Mouse (Mus musculus): ENCODE results near the gene H2-Aa. TPM values are rescaled to one million over a fixed set of nuclear protein-coding genes. Genes with fewer than 3 reads are reported as not detected.
A peak's percentile ranks its signal among the peaks of the same experiment; 100 is the strongest.

H2-Aa gene
- total RNA-seq, 2 experiments from 2014 or later = 2.1 to 3.1 TPM

DNA sequence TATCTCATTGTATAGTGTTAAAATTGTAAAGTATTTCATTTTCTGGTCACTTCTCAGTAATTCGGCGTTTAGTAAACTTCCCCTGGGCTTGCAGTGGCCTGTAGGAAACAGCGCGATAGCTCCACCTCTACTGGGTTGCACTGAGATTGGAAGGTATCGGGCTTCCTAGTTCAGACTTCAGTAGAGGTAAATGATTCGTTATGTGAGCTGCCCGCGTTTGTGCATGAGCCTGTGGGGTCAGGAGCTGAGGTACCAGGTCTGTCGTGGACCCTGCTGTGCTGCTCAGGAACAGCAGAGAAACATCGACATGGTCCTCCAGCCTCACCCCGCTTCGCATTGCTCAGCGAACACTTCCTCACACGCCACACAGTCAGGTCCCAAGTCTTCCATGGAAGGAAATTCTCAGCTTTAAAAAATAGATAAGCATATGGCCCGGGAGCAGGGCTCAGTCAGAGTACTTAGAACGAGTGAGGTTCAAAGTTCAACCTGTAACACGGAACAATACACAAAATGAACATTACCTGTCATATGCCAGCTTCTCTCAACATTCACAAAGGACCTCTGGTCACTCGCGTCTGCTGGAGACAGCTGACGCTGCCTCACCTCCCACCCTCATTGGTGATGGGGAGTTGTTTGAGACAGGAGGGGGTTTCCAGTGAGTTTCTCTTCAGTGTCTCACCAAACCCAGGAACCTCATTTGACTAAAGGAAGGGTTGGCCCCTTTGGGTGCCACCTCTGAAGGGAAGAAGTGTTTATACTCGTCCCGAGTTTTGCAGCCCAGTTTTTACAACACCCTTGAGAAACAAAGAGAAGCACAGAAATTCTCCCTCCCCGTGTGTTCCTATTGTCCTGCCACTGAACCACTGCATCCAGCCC lies 13.3 kb upstream of the H2-Aa start:
- no peak for DNase-seq (ENCODE audit: low spot score in 2 of 2)

DNA sequence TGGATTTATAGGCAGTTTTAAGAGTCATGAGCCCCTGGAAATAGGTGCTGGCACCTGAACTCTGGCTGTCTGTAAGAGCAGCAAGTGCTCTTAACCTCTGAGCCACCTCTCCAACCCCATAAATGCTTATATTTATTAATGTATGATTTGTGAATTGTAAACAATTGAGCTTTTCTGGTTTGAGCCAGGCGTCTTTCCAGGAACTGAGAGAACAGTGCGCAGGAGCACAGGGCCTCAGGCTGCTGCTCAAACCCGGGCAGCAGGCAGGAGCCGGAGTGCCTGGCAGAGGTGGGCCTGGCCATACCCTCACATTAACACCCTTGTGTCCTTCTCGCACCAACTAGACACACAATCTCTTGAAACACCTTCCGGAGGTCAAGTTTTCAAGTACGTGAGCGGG lies 12.4 kb upstream of the H2-Aa start:
- DNase-seq (ENCODE audit: low spot score in 2 of 2) = no peak

DNA sequence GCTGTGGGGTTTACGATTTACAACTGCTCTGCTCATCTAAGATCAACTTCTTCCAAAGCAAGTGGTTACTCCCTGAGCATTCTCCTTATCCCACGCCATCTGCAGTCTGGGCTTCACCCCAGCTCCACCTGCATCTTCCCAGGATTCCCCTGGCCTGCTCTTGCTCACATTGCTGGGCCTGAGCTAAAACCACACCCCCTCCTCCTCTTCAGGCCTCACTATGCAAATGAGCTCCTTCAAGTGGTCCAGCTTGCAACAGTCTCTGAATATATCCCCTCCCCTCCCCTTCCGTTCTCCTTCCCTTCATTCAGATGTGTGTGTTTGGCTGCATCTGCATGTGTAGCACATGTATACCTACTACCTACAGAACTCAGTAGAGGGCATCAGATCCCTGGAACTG lies 11.7 kb upstream of the H2-Aa start:
- no peak for DNase-seq (ENCODE audit: low spot score in 2 of 2)

DNA sequence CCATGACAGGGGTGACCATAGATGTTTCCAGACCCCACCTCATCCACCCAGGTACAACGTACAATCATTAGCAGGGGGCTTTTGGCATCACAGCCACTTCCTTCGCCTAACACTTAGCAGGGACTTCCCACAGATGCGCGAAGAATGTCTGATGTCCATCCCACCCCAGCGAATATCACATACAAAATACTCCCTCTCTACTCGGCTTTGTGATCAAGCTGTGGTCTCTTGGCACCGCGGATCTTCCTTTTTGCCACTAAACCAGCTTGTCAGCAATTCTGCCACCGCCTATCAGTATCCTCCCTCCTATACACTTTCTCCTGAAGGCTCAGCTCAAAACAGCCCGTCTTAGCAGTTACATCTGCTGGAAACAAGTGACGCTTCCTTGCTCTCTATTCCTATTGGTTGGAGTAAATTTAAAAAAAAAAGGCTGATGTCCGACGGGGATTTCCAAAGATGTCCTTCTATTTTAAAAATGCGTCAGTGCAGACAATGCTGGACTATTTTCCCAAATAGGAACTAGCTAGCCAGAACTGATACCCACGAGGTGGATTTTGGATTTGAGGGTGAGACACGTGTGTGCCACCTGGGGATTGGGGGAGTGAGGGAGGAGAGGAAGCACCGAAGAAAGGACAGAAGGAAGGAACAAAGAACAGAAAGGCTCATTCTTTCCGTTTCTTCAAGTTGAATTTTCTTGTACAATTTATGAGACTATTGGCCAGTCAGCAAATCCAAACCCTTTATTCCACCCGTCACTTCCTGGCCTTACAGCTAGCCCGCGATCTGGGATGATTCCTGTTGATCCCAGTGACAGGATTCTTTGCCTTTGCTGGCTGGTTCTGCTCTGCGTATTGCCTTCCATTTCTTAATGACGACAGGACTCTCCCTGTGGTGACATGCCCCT lies 8.5 kb upstream of the H2-Aa start:
- no peak for DNase-seq (ENCODE audit: low spot score in 2 of 2)

DNA sequence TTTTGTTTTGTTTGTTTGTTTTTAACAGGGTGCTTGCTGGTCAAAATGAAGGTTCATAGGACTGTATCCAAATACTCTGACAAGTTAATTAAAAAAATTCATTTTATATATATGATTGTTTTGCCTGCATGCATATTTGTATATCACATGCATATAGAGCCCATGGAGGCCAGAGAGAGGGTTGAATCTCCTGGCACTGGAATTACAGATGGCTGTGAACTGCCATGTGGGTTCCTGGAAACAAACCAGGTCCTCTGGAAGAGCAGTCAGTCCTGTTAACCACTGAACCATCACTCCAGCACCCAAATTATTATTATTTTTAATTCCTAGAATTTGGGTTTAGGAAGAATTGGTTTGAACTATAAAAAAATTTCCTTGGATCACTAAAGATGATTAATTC lies 7.7 kb upstream of the H2-Aa start:
- DNase-seq (ENCODE audit: low spot score in 2 of 2) = no peak

DNA sequence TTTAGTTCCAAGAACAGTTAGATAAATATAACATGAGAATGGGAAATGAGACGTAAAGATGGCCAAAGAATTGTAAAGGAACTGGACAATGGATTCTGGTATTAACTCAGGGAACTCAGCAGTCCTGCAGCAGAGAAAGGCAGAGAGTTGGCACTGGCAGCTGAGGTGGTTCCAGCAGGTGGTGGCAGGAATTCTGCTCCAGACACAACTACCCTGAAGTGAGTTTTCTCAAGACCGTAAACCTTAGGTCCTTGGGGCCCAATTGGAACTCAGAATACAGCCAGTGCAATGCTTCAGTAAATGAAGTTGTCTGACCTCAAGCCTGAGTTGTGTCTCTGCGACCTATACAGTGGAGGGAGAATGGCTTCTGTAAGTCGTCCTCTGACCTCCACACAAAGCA lies 6.6 kb upstream of the H2-Aa start:
- DNase-seq (ENCODE audit: low spot score in 2 of 2) = no peak

DNA sequence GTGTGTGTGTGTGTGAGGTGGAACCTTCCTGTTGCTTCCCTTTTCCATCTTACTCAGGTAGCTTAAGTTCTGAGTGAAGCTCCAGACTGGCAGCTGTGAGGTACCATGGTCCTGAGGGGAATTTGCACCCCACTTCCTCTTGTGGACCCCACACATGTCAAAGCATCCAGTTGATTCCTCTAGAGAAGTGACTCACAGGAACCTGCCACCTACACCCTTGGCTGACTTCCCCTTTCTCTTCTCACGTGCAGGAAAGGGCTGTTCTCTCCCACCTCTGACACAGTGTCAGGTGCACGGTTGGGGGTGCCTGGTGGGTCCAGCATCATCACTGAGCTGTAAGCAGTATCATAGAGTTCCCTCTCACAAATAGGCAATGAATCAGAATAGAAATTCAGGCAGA lies 5.9 kb upstream of the H2-Aa start:
- DNase-seq (ENCODE audit: low spot score in 2 of 2) = no peak

DNA sequence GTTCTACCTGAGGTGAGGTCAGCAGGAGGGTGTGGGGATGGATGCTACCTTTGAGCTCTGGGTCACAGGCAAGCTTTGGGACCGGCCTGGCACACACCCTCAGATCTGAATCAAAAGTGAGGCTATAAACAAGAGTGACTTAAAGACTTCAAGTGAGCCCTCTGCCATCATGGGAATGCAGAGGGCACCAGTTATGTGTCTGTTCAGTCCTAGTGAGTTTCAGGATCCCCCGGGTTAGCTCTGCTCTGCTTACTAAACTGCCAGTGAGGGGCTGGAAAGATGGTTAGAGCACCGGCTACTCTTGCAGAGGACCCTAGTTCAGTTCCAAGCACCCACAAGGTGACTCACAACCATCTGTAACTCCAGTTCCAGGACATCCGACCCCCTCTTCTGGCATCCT lies 4.9 kb upstream of the H2-Aa start:
- DNase-seq (ENCODE audit: low spot score in 2 of 2) = no peak

DNA sequence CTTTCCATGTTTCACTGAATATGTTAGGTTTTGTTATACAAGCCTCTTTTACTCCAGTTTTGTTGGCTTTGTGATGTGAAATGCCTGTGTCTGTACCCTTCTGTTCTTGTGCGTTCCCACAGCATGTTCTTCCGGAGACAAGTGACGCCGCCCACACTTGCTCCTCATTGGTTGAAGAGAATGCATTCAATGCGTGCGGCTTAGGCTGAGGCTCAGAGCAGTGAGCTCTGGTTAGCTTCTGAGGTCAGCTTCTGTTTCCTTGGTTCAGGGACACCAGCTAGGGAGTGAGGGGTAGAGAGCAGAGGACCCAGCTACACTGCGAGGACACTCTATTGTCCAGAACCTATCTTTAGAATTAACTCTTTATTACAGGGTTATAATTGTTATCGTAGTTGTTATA lies 4.0 kb upstream of the H2-Aa start:
- DNase-seq (ENCODE audit: low spot score in 2 of 2) = peak in 1 of 2 experiments; percentile 64

DNA sequence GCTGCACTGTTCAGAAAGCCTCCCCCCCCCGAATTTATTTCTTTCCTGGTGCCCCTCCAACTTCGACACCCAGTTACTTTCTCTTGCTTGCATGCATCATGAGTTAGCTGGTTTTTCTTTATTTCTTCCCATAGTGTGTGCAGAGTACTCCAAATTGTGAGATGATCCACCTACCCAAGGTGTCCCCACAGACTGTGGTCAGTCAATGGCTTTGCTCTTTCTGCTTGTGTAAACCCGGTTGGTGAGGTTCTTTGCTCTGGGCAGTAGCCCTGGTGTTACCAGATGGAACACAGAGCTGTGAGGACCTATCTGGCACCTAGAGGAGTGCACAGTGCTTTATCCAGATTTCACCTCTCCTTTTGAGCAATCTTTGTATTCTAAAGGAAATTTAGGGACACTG lies 508 bp upstream of the H2-Aa start:
- DNase-seq (ENCODE audit: low spot score in 2 of 2) = no peak

DNA sequence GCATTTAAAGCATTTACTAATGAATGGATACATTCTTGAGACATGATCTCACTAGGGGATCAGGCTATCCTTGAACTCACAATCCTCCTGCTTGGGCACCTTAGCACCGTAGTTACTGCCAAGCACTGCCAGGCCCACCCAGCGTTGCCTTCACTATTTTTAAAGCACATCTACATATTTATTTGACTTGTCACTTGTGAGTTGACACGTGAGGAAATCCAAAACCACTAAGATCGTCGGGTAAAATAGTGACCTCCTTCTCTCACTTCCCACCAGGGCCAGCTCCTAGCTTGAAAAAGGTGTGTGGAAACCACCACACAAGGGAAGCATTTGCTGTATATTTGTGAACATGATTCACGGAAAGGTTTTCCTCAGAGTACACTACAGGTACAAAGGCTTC lies 624 bp downstream of the H2-Aa start:
- no peak for DNase-seq (ENCODE audit: low spot score in 2 of 2)

DNA sequence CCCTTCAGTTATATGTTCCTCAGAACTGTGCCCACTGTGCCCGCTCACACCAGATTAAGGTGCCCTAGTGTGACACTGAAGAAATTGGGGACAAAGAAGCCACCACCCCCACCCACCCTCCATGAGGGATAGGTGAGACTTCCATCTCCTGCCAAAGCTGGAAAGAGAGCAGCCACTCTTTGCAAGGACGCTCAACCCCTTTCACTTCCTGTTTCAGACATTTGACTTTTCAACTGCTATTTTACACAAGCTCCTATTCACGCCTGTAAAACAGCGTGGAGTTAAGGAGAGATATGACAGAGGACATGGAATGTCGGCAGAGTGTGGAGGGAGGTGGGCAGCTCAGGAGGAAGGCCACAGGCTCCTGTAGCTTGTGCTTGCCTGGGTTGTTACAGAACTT lies 1.1 kb downstream of the H2-Aa start:
- no peak for DNase-seq (ENCODE audit: low spot score in 2 of 2)

DNA sequence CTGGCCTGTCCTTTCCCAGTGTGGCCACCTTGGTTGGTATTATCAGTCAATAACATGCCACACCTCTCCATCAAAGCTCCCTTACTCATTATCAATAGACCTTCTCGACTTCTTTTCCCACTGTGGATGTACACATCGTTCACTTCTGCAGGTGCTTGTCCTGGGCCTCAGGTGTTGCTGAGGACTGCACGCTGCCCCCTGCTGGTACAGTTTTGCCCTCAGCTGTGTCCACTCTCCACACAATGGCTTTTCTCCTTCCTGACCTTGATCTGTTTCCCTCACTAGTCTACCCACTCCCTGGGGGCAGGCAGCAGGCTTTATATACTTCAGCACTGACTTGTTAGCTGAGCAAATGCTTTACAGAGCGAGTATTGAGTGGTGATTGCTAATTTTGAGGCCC lies 1.8 kb downstream of the H2-Aa start:
- DNase-seq (ENCODE audit: low spot score in 2 of 2) = no peak

DNA sequence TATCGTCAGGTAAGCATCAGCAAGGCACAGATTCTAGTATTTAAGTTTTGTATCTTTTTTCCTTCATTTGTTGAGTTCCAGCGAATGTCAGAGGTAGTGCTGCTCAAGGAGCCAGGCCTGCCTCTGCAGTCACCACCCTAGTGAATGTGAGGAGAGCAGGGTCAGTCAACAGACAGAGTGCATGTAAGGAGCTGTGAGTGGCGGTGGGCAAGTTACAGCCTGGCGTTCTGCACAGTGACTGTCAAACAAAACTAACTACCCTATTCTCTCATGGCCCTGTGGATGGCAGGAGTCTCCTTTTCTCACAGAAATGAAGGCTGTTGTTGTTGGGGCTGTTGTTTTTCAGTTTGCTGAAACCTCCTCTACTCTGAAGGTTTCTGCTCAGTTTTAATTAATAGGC lies 2.3 kb downstream of the H2-Aa start:
- no peak for DNase-seq (ENCODE audit: low spot score in 2 of 2)

DNA sequence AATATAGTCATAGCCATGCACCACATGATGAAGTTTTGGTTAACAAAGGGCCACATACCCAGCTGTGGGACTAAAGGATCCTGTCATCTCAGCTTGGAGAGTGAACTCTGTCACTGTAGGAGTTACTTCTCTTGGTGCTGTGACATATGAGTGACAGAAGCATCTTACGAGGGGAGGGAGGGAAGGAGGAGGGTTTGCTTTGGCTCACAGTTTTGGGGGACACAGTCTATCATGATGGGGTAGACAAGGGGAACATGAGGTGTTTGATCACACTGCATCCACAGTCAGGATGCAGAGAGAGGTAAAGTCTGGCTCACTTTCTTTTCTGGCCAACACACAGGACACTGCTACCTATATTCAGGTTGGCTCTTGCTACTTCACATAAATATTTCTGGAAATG lies 5.8 kb downstream of the H2-Aa start:
- no peak for DNase-seq (ENCODE audit: low spot score in 2 of 2)

DNA sequence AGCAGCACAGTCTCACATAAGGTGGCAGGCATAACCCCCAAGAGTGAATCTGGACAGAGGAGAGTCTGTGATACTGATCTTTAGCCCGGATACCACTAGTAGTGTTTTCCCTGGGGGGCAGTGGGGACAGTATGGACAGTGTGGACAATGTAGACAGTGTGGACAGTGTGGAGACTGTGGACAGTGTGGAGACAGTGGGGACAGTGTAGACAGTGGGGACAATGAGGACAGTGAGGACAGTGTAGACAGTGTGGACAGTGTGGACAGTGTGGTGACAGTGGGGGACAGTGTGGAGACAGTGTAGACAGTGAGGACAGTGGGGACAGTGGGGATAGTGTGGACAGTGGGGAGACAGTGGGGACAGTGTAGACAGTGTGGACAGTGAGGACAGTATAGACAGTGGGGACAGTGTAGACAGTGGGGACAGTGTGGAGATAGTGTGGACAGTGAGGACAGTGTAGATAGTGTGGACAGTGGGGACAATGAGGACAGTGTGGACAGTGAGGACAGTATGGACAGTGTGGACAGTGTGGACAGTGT lies 7.1 kb downstream of the H2-Aa start:
- no peak for DNase-seq (ENCODE audit: low spot score in 2 of 2)

DNA sequence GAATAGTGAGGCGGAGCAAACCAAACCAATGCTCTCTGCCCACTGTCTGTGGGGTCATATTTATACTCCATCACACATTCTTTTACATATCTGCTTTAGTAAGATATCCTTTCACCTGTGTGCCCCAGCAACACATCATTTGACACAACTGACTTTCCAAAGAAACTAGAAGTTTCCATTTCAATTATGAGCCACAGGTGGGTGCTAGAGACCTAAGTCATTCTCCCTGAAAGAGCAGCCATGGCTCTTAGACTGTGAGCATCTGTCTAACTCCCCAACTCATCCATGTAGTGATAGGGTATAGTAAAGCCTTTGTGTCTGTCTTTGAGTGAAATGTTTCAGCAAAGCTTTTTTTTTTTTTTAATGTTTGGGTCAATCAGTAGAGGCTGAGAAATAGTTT lies 15.5 kb downstream of the H2-Aa start:
- no peak for DNase-seq (ENCODE audit: low spot score in 2 of 2)

DNA sequence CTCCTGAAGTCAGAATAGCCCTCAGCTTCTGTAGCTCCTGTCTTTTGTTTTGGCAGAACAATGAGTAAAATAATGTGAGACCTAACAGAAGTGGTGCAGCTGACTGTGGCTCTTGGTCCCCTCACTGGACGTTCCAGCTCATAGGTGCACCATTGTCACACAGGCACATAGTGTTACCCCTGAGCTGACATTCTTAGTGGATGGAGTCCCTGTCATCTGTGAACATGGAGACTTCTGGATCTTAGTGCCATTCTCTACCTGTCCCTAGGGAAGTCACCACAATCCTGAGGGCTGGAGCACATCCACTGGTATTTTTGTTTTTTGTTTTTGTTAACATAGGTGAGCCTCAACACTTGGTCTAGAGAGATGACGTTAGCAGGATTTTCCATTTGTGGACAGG lies 16.7 kb downstream of the H2-Aa start:
- no peak for DNase-seq (ENCODE audit: low spot score in 2 of 2)

DNA sequence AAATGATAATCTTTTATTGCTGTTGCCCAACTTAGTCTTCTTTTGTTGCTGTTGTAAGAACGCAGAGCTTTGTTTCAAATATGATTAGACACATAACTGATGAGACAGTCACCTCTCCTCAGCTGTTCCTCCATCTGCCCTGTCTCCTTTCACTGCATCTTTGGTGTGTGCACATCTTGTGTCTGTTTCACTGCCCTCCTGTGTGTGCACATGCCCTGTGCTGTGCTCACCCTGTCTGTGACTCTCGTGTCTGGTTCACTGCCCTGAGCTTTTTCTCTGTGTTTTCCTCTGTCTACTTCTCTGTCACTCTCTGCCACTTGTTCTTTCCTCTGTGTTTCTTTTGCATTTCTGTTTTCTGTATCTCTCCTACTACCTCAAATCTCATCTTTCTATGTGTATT lies 17.4 kb downstream of the H2-Aa start:
- DNase-seq (ENCODE audit: low spot score in 2 of 2) = no peak

DNA sequence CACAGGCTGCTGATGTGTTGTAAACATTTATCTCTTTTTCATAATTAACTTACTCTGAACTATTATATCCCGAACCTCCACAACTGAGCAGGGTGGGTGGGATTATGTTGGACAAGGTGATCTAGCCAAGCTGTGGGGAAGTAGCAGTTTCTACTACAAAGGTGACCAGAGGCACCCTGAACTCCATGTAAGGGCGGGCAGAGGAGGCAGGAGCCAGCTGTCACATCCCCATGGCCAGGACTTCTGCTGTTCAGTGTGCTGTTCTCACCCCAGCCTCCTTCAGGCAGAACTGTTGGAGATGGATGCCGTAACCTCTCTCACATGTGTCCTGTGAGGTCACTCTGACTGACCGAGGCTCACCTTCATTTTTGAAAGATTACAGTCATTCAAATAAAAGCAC lies 17.8 kb downstream of the H2-Aa start:
- no peak for DNase-seq (ENCODE audit: low spot score in 2 of 2)

DNA sequence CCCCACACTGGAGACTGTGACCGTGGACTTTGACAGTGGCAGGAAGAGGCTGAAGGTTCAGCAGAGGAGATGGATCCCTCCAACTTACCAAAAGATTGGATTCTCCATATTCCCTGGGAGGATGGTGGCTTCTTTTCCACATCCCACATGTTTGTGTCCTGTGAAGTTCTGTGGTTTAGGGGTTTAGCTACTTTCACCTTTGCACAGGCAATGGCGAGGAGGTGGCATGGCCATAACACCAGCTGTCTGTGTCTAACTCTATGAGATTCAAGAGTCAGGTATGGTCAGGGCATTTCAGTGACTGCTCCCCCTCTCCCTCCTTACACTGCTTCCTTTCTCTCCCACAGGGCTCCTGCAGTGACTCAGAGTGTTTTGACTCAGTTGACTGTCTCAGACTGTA lies 18.9 kb downstream of the H2-Aa start:
- DNase-seq (ENCODE audit: low spot score in 2 of 2) = no peak

DNA sequence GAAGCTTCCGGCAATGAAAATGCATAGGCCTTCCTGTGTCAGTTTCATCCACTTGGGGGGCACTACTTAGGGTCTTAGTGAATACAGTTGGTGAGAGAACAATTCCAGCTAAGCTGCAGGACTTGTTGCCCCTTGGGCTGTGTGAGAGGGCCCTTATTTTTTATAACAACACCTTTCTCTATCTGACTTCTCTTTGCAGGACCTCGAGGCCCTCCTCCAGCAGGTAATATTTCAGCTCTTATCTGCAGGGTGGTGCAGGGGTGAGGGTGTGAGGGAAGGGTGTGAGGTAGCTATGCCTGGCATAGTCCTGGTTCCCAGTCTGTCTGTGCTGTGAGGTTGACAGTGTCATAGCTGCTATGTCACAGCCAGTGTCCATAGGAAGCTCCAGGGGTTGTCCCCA lies 19.4 kb downstream of the H2-Aa start:
- DNase-seq (ENCODE audit: low spot score in 2 of 2) = no peak
